Mouse (Mus musculus): Measurements from ENCODE around the gene Tead3. TPM values are rescaled to one million over a fixed set of nuclear protein-coding genes. Genes with fewer than 3 reads are reported as not detected.

Gene Tead3
- polyA plus RNA-seq (2015; fragmentation: Nextera tagmentation; extraction: Ambion mirVana) = 4.6 and 6.3 TPM in 2 replicates

DNA sequence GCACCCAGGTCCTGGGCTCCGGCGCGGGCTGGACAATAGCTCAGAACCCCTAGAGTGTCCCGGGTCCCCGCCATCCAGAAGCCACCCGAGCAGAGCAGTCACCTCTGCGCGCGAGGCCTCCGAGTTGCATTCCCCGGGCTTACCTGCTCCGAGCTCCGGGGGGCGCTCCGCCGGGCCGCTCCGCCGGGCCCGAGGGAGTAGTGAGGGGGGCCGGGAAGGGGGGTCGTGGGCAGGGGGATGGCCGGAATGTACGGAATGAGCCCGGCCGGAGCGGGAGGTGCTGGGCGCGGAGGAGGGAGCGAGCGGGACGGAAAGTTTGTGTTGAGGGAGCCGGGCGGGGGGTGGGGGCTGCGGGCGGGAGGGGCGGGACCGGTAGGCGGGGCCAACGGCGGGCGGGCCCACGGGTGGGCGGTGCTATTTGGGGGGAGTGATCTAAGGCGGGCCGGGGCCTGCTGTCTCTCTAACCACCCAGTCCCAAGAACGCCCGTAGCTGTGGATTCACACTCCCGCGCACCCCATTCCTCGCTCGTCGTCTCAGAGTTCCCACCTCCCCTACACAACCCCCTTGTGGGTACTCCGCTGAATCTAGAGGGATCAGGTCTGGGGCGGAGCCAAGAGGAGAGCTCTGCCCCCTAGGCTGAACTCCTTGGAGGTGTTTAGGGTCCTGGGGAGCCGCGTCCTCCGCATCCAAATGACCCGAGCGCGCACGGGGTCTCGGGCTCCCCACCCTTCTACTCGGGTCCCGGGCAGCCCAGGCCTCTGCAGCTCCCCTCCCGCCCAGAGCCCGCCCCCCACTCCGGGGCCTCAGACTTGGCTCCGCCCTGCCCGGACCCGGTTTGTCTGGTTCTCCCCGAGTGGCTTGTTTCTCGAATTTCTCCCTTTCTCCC lies at the start of gene Tead3:
Gene Tead3, minus strand, starts transcription at position 352 of the 887 bp plus-strand sequence.

DNA sequence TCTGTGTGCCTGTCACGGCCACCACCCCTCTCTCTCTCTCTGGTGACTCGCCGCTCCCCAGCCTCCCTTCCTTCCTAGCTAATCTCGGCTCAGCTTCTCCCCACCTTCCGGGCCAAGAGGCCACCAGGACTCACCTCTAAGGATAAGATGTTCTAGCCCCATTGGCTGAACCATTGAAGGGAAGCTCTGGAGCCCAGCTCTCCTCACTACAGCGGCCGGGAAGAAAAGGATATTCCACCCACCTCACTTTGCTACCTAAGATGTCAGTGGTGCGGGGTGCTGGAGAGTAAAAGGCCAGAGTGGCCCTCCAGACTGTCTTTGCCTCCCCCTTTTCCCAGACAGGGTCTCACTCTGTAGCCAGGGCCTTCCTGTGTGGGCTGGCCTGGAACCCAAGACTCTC lies 14.5 kb upstream of the Tead3 start, which contains the start of gene Tulp1:
Gene Tulp1, minus strand, starts transcription at position 101 of the 400 bp plus-strand sequence.

DNA sequence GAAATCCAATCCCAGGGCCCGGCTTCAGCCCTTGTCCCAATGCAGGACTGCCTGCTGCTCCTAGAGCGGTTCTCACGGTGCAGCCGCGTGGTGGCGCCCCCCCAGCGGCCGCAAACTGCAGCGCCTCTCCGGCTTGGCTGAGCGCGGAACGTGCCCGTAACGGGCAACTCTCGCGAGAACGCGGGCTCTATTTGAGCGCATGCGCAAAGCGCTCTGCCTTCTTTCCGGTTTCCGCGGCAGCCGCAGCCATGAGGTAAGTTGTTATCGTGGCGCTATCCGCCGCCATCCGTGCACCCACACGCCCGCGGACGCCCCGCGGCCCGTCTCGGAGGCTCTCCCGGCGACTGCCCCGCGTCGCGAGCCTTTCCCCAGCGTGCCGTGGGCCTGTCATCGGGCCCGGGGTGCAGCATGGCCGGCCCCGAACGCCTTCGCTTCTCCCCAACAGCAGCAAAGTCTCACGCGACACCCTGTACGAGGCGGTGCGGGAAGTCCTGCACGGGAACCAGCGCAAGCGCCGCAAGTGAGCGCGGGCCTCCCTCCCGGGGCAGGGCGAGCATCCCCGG lies 22.2 kb downstream of the Tead3 start, which contains the start of gene Rpl10a:
Gene Rpl10a, plus strand, starts transcription at position 106 of the 563 bp plus-strand sequence.

DNA sequence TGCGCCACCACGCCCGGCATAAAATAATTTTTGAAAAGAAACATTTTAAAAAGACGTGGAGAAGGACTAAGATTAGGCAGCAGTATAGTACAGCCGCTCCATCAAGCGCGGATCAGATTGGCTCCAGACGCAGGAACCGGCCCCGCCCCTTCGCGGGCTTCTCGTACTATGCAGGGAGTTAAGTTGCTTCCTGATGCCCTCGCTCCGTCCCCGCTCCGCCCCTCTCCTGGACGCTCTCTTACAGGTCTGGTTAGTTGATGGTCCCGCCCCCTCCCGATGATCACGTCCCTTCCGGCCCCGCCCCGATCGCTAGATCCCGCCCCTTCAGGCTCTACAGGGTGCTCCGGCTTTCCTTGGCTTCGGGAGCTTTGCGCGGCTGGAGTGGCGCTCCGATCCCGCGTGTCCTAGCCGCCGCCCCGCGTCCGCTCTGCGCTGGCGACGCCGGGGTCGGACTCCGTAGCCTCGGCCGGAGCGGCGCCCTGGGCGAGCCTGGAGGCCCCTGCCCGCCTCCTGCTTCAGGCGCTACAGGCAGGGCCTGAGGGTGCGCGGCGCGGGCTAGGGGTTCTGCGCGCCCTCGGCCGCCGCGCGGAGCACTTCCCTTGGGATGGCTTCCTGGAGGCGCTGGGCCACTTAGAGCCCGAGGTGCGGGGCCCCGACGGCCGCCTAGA lies 37.3 kb downstream of the Tead3 start, which contains the start of gene Fance:
Gene Fance, plus strand, starts transcription at position 308 of the 668 bp plus-strand sequence.

Other genes starting within 250 kb of the Tead3 start
- 2.3 and 6.1 TPM in 2 replicates for gene Scube3, start 208.7 kb downstream of the Tead3 start, polyA plus RNA-seq (2015; fragmentation: Nextera tagmentation; extraction: Ambion mirVana)
- gene Zfp523, start 173.7 kb downstream of the Tead3 start, polyA plus RNA-seq (2015; fragmentation: Nextera tagmentation; extraction: Ambion mirVana) = 22.7 and 24.7 TPM in 2 replicates
- 4.6 and 5.5 TPM in 2 replicates for gene Def6, start 143.0 kb downstream of the Tead3 start, polyA plus RNA-seq (2015; fragmentation: Nextera tagmentation; extraction: Ambion mirVana)
- 1.0 and 1.7 TPM in 2 replicates for gene Ppard, start 118.1 kb downstream of the Tead3 start, polyA plus RNA-seq (2015; fragmentation: Nextera tagmentation; extraction: Ambion mirVana)
- 21.6 and 30.3 TPM in 2 replicates for gene Fance, start 37.3 kb downstream of the Tead3 start, polyA plus RNA-seq (2015; fragmentation: Nextera tagmentation; extraction: Ambion mirVana)
- 508 and 655 TPM in 2 replicates for gene Rpl10a, start 22.3 kb downstream of the Tead3 start, polyA plus RNA-seq (2015; fragmentation: Nextera tagmentation; extraction: Ambion mirVana)
- 3.3 and 4.6 TPM in 2 replicates for gene Tulp1, start 14.4 kb upstream of the Tead3 start, polyA plus RNA-seq (2015; fragmentation: Nextera tagmentation; extraction: Ambion mirVana)
- 24.5 and 33.5 TPM in 2 replicates for gene Fkbp5, start 166.7 kb upstream of the Tead3 start, polyA plus RNA-seq (2015; fragmentation: Nextera tagmentation; extraction: Ambion mirVana)
- gene Armc12, start 180.0 kb upstream of the Tead3 start, polyA plus RNA-seq (2015; fragmentation: Nextera tagmentation; extraction: Ambion mirVana) = not detected in 2 replicates
- gene Clpsl2, start 198.6 kb upstream of the Tead3 start, polyA plus RNA-seq (2015; fragmentation: Nextera tagmentation; extraction: Ambion mirVana) = not detected in 2 replicates
- gene Clps, start 209.9 kb upstream of the Tead3 start, polyA plus RNA-seq (2015; fragmentation: Nextera tagmentation; extraction: Ambion mirVana) = 2.8 TPM in 1 of 2 replicates, not detected in the other
- 5.3 and 8.9 TPM in 2 replicates for gene Lhfpl5, start 224.8 kb upstream of the Tead3 start, polyA plus RNA-seq (2015; fragmentation: Nextera tagmentation; extraction: Ambion mirVana)

All from adrenal gland, postnatal 0 days (tissue).